Mouse (Mus musculus) liver, postnatal 0 days (tissue): ENCODE measurements around the gene Clcnkb.

ENCODE experiments used
- CTCF ChIP-seq: sonication (generic); IDR thresholded peaks from 2 replicates; pipeline ENCODE4 v1.5.1; 2016; ENCODE audit warnings: antibody characterized with exemption, low read depth
- EP300 ChIP-seq: IDR thresholded peaks from 2 replicates; pipeline ENCODE4 v1.6.1; 2016; ENCODE audit warnings: antibody characterized with exemption, low read depth, mild to moderate bottlenecking

DNA sequence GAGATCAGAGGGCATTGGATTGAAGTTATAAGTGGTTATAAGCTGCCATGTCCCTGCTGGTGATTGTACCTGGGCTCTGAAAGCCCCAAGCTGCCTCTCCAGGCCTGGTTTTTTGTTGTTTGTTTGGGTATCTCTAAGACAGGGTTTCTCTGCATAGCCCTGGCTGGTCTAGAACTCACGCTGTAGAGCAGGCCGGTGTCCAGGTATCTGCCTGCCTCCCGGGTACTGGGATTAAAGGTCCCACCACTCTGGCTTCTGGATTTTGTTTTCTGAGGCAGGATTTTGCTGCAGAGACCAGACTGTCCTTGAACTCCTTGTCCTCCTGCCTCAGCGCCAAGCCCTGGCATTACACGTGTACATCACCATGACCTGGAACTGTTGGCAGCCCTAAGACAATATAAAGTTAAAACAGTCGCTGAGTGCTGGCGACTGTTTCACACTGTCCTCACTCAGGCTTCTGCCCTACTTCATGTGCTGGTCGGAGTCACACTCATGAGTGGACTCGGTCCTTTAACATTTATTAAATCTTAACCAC, 36.2 kb upstream of the Clcnkb start:
- TF ChIP-seq CTCF: no peak
- TF ChIP-seq EP300: no peak
